Mouse (Mus musculus): ENCODE results near the gene Pcca. TPM values are rescaled to one million over a fixed set of nuclear protein-coding genes. Genes with fewer than 3 reads are reported as not detected.

Pcca gene
- polyA plus RNA-seq (2012; rRNA removed), result 9.2 and 12.8 TPM in 2 replicates

DNA sequence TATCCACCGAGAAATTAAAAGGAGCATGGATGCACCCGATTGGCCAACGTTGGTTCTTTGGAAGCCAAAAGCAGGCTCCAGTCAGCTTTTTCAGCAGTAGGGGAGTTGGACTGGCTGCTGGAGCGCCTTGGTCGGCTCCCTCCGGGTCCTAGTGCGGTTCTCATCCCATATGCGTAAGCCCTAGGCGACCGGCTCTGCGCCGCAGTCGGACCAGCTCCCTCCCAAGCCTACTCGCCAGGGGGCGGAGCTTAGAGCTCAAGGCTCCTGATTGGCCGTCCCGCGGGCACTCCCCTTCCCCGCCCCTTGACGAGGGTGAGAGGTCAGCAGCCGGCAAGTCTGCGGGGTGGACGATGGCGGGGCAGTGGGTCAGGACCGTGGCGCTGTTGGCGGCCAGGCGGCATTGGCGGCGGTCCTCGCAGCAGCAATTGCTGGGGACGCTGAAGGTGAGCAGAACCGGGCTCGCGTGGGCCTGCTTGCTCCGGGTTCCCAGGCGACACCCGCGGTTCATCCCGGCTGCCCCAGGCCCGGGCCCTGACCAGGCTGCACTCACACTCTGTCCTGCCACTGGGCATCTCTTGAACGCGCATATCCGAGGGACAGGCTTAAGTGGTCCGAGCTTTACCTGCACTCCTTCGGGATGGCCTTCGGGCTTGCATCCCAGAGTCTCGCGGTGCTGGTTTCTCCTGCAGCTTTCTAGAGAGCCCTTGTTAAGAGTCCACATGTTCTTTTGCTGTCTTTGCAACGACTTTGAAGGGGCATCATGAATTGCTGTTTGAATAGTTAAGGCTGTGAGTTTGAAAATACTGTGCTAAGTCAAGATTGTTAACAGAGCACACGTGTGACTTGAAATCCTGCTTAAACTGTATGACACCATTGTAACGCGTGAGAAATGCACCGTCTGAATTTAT lies at the start of gene Pcca:
Pcca (plus strand) TSS at position 308 of the 908 bp plus-strand sequence.

DNA sequence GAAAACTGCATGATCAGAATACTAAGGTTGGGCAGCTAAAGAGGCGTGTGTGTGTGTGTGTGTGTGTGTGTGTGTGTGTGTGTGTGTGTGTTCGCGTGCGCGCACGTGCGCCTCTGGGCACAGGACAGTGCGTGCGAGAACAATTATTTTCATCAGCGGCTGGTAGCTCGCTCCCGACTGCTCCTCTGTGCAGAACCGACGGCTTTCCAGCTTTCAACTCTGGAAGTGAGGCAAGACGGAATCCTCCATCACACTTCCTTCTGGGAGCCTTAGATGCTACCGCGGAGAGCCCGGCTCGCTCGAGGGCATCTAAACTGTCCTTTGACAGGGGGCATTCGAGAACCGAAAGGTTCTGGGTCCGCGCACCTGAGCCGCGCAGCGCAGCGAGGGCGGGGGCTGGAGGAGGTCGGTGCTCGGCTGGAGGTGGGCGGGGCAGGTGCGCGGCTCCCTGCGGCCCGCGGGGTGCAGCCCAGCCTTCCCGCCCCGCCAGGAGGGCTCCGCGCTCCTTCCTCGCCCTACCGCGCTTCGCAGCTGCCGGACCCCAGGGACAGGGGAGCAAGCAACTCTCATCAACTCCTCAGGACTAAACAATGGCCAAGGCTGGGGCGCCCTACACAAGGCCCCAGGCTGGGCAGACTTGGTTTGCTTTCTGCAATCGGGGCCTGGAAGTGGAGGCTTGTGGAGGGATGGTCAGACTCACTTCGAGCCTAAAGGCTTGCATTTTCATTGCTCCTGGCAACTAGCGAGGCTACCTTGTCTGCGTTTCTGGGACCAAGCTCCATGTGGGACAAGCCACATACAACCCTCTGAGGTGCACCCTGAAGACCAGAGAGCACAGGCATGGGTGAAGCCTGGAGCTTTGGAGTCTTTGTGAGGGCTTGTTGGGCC lies 43.4 kb upstream of the Pcca start, which contains the start of gene Gm10837:
Gm10837 (plus strand) TSS at position 146 of the 888 bp plus-strand sequence.

GRCm38 (mm10) chr14:122913657-122914056 lies 379.5 kb downstream of the Pcca start, which contains the start of gene Ggact:
Gene Ggact, minus strand, starts transcription at chr14:122913757.

Other genes with a start within 250 kb of the Pcca start
- 0.05 and 0.10 TPM in 2 replicates for gene Gm5089, start 83.2 kb upstream of the Pcca start, polyA plus RNA-seq (2012; rRNA removed)
- not detected in 2 replicates for gene Zic5, start 68.6 kb upstream of the Pcca start, polyA plus RNA-seq (2012; rRNA removed)
- gene Zic2, start 58.9 kb upstream of the Pcca start, polyA plus RNA-seq (2012; rRNA removed), result not detected in 2 replicates
- gene Gm10837, start 43.7 kb upstream of the Pcca start, polyA plus RNA-seq (2012; rRNA removed), result not detected in 2 replicates

All from colon, adult 2 months (tissue).